Comparison of ENCODE assay signal across 10 mouse cellular contexts in the genomic region with DNA sequence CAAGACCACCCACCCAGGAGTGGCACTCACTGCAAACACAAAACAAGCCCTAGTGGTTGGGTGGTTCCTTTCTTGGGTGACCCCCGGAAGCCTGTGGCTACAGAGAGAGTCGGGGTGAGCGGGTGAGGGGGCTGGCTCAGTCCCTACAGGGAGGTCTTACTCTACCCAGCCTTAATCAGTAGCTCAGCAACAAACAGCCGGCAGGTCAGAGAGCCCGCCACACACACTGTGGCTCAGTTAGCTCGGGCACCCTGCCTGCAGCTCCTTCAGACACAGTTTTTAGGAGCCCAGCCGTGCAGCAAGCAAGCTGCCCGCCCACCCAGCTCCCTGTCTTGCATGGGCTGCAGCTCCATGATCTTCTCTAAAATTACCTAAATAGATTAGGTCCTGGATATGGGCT. TPM values are rescaled to one million over a fixed set of nuclear protein-coding genes. Genes with fewer than 3 reads are reported as not detected.
DNase-seq lines count a peak whose midpoint lies in the region; ATAC-seq lines count a peak whose summit lies in the region.
"Had no signal": no experiment of that assay in that cellular context is flagged by ENCODE, and none has a peak within 500 bp of the region (broad histone marks: within the 10 kb centered on the region; RNA-seq: fewer than 3 reads in every experiment).

No protein-coding gene starts in this region.

- peak overlapping the region; percentile 74 for H3K27ac ChIP-seq in heart, embryonic 10.5 days
- peak overlapping the region; percentile 46; the same call in 1 of the 2 replicates for H3K27ac ChIP-seq in lung, embryonic 15.5 days
- no peak overlapping the region for H3K27ac ChIP-seq in embryonic facial prominence, embryonic 12.5 days
- 0 out of 2 replicates have a peak overlapping the region, but pooled peaks have one; percentile 21 for H3K27ac ChIP-seq in liver, embryonic 13.5 days

- no peak overlapping the region for H3K4me2 ChIP-seq in lung, embryonic 15.5 days
- no peak overlapping the region; the same call in 1 of the 2 replicates for H3K4me2 ChIP-seq in embryonic facial prominence, embryonic 12.5 days (replicated peaks)
- no peak overlapping the region for H3K4me2 ChIP-seq in liver, embryonic 13.5 days

- H3K4me1 ChIP-seq in heart, embryonic 10.5 days: peaks cover 59% of the 10 kb centered on the region
- peaks cover 14% of the 10 kb centered on the region for H3K4me1 ChIP-seq in lung, embryonic 15.5 days
- peaks cover 12% of the 10 kb centered on the region for H3K4me1 ChIP-seq in embryonic facial prominence, embryonic 12.5 days
- peaks cover 22% of the 10 kb centered on the region for H3K4me1 ChIP-seq in liver, embryonic 13.5 days (replicated peaks)

- H3K9me3 ChIP-seq in heart, embryonic 10.5 days: no peaks in the 10 kb centered on the region
- no peaks in the 10 kb centered on the region for H3K9me3 ChIP-seq in lung, embryonic 15.5 days
- H3K9me3 ChIP-seq in embryonic facial prominence, embryonic 12.5 days: no peaks in the 10 kb centered on the region
- no peaks in the 10 kb centered on the region for H3K9me3 ChIP-seq in liver, embryonic 13.5 days (replicated peaks)

- 29% methylated on average over 8 of the region's 8 CpGs for WGBS in heart, embryonic 10.5 days
- 39% methylated on average over 8 of the region's 8 CpGs for WGBS in lung, embryonic 15.5 days
- 30% methylated on average over 8 of the region's 8 CpGs for WGBS in embryonic facial prominence, embryonic 12.5 days
- 64% methylated on average over 8 of the region's 8 CpGs for WGBS in liver, embryonic 13.5 days (ENCODE audit: insufficient replicate concordance)

- no peak overlapping the region for H3K4me3 ChIP-seq in heart, embryonic 10.5 days
- no peak overlapping the region for H3K4me3 ChIP-seq in lung, embryonic 15.5 days
- no peak overlapping the region for H3K4me3 ChIP-seq in embryonic facial prominence, embryonic 12.5 days
- H3K4me3 ChIP-seq in liver, embryonic 13.5 days (replicated peaks): no peak overlapping the region
- H3K4me3 ChIP-seq: myocyte had no signal

- no peaks in the 10 kb centered on the region for H3K36me3 ChIP-seq in heart, embryonic 10.5 days
- H3K36me3 ChIP-seq in lung, embryonic 15.5 days: no peaks in the 10 kb centered on the region
- H3K36me3 ChIP-seq in embryonic facial prominence, embryonic 12.5 days: no peaks in the 10 kb centered on the region
- no peaks in the 10 kb centered on the region for H3K36me3 ChIP-seq in liver, embryonic 13.5 days

- no peaks in the 10 kb centered on the region for H3K27me3 ChIP-seq in heart, embryonic 10.5 days (ENCODE audit: insufficient read depth, poor library complexity, severe bottlenecking)
- H3K27me3 ChIP-seq in lung, embryonic 15.5 days: no peaks in the 10 kb centered on the region
- H3K27me3 ChIP-seq in embryonic facial prominence, embryonic 12.5 days: no peaks in the 10 kb centered on the region
- no peaks in the 10 kb centered on the region for H3K27me3 ChIP-seq in liver, embryonic 13.5 days

- H3K9ac ChIP-seq in lung, embryonic 15.5 days: no peak overlapping the region; the same call in 1 of the 2 replicates
- no peak overlapping the region for H3K9ac ChIP-seq in embryonic facial prominence, embryonic 12.5 days
- H3K9ac ChIP-seq in liver, embryonic 13.5 days: no peak overlapping the region

- no peak; the same call in 1 of the 2 replicates for ATAC-seq in lung, embryonic 15.5 days (ENCODE audit: borderline replicate concordance, extremely low read depth, low FRiP score, low TSS enrichment)
- peak; percentile 37; the same call in 1 of the 2 replicates for ATAC-seq in embryonic facial prominence, embryonic 12.5 days (ENCODE audit: insufficient number of reproducible peaks, insufficient read depth, low FRiP score, low TSS enrichment)
- no peak; the same call in 1 of the 2 replicates for ATAC-seq in liver, embryonic 13.5 days (ENCODE audit: low read depth)
- ATAC-seq: CD4-positive, CD25-positive, alpha-beta regulatory T cell, adult 4 months had no signal

- peak; percentile 76 for DNase-seq in heart, embryonic 10.5 days (ENCODE audit: low spot score)
- DNase-seq in heart, adult 8-10 months (ENCODE audit: low spot score): no peak
- no peak for DNase-seq in lung, adult 18-20 months
- no peak for DNase-seq in liver, embryonic 13.5 days
- no peak for DNase-seq in adrenal gland, postnatal 14 days
- no peak for DNase-seq in layer of hippocampus, adult 8-10 months (ENCODE audit: low spot score in 2 of 2)

RNA-seq across cellular contexts. Expression of a gene that starts 33.9 kb away (rescaled TPM):
- 163 TPM in 2 replicates for polyA plus RNA-seq in heart, embryonic 10.5 days (2016; fragmentation: Nextera tagmentation; extraction: Ambion mirVana)
- total RNA-seq in heart, adult 8-10 months (2022): 10 to 100 TPM; 49.7 to 54.4 (median 53.0) TPM
- polyA plus RNA-seq in lung, embryonic 15.5 days (2015; fragmentation: Nextera tagmentation; extraction: Ambion mirVana): 193 and 197 TPM in 2 replicates
- 136 and 137 TPM in 2 replicates for polyA plus RNA-seq in embryonic facial prominence, embryonic 12.5 days (2016; fragmentation: Nextera tagmentation; extraction: Ambion mirVana)
- 87.3 and 98.3 TPM in 2 replicates for polyA plus RNA-seq in liver, embryonic 13.5 days (2015; fragmentation: Nextera tagmentation; extraction: Ambion mirVana)
- total RNA-seq in adrenal gland, postnatal 14 days (2021): 167 and 168 TPM in 2 replicates
- total RNA-seq in layer of hippocampus, adult 8-10 months (2022): 100 to 1,000 TPM in 2 of 4 experiments, 10 to 100 TPM in 2; 95.9 to 111 (median 103) TPM
